Mouse (Mus musculus) hindbrain, postnatal 0 days (tissue): ENCODE measurements at regions not wholly inside any gene's neighbourhood (a gene's known extent, or its start where the extent isn't known, plus 50 kb on each side); places are given as distances from the start of the nearest gene placed in this dataset.

Experiments
- ATAC-seq: fragments of 200-750 bp; cut with Nextera tagmentation; 2 replicates; pipeline ENCODE4 v1.8.0; 2017; ENCODE audit warnings: mild to moderate bottlenecking, moderate TSS enrichment, moderate library complexity
- DNase-seq: peaks from one replicate; pipeline ENCODE4 v3.0.0-alpha.2; 2015; ENCODE audit warnings: low spot score
- H3K27ac ChIP-seq: fragments of 300-500 bp; sonication (generic); 2 replicates; pipeline ENCODE4 v1.5.1; 2014; ENCODE audit warnings: mild to moderate bottlenecking
- H3K27me3 ChIP-seq: fragments of 300-500 bp; sonication (generic); 2 replicates; pipeline ENCODE4 v1.6.1; 2014; ENCODE audit warnings: low read length, mixed read lengths; ENCODE audit not compliant: insufficient read depth
- H3K36me3 ChIP-seq: fragments of 300-500 bp; sonication (generic); 2 replicates; pipeline ENCODE4 v1.6.1; 2014; ENCODE audit warnings: low read length, mixed read lengths; ENCODE audit not compliant: insufficient read depth
- H3K4me1 ChIP-seq: fragments of 300-500 bp; sonication (generic); 2 replicates; pipeline ENCODE4 v1.6.1; 2014; ENCODE audit warnings: antibody characterized with exemption, low read length, mixed read lengths; ENCODE audit not compliant: insufficient read depth
- H3K4me2 ChIP-seq: fragments of 300-500 bp; sonication (generic); 2 replicates; pipeline ENCODE4 v1.6.1; 2014; ENCODE audit warnings: low read depth, mild to moderate bottlenecking, low read length, moderate library complexity, mixed read lengths
- H3K4me3 ChIP-seq: fragments of 300-500 bp; sonication (generic); 2 replicates; pipeline ENCODE4 v1.5.1; 2014; ENCODE audit warnings: low read length
- H3K9ac ChIP-seq: fragments of 300-500 bp; sonication (generic); replicated peaks from 2 replicates; pipeline ENCODE4 v1.6.1; 2014; ENCODE audit warnings: mild to moderate bottlenecking, low read length, moderate library complexity, mixed read lengths
- H3K9me3 ChIP-seq: fragments of 300-500 bp; sonication (generic); 2 replicates; pipeline ENCODE4 v1.6.1; 2016; ENCODE audit warnings: low read length, mixed read lengths
- CTCF ChIP-seq: IDR thresholded peaks from 2 replicates; pipeline ENCODE4 v1.5.1; 2016; ENCODE audit warnings: antibody characterized with exemption, control low read depth, low read depth
- WGBS: fragments of 180-500 bp; shearing (Covaris S2); extraction: QIAGEN DNeasy Blood & Tissue Kit; methylation state at CpG from one replicate; pipeline ENCODE4 v1.1.7; 2014; 5-methylcytosine and 5-hydroxymethylcytosine counted together

DNA sequence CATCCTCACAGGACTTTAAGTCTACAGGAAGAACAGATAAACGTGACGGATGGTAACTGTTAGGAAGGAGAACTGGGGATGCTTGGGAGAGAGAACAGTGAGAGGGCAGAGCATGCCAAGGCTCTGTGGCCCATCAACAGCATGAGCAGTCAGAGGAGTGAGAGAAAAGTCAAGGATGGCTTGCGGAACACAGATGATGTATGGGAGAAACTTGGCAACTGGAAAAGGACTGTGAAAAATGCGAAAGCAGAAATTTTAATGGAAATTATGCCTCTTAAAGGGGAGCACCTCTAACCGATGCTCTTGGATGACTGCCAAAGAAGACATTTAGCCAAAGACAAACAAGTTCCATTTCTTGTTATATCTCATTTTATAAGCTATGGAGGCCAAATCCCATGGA, 382.6 kb downstream of the Sorl1 start:
- Histone ChIP-seq H3K27me3 (no peaks in the 10 kb centered on the region), H3K4me1 (peaks cover 11% of the 10 kb centered on the region; the same call in 1 of the 2 replicates), H3K4me2 (no peak overlapping the region), H3K9ac (no peak overlapping the region), H3K27ac (no peak overlapping the region), H3K4me3 (no peak overlapping the region), H3K9me3 (no peaks in the 10 kb centered on the region), H3K36me3 (no peaks in the 10 kb centered on the region)
- no peak for TF ChIP-seq CTCF
- WGBS = 50% methylated on average over 5 of the region's 5 CpGs
- ATAC-seq (no peak), DNase-seq (peak; percentile 13)

DNA sequence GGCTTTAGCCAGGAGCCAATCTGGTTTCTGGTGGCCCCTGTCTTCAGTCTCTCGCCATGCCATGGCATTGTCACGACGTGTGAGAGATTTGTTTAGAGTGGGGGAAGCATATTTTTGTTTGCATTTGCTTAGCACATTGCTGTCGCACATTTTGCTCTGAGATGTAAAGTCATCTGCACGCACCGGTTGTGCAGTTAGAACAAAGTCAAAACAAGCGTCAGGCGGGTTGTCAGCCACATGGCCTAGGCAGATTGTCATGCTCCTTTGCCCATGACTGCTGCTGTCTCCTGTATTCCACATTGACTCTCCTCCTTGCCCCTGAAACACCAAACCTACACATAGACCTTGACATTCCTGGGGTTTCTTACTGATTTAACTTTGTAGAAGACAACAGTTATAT, 383.6 kb downstream of the Sorl1 start:
- Histone ChIP-seq H3K4me1 (peaks cover 12% of the 10 kb centered on the region; the same call in 1 of the 2 replicates), H3K27ac (no peak overlapping the region), H3K4me3 (no peak overlapping the region), H3K9ac (no peak overlapping the region), H3K36me3 (no peaks in the 10 kb centered on the region), H3K9me3 (no peaks in the 10 kb centered on the region), H3K4me2 (no peak overlapping the region), H3K27me3 (no peaks in the 10 kb centered on the region)
- no peak for TF ChIP-seq CTCF
- DNase-seq (no peak), ATAC-seq (no peak)
- WGBS = 94% methylated on average over 8 of the region's 8 CpGs

DNA sequence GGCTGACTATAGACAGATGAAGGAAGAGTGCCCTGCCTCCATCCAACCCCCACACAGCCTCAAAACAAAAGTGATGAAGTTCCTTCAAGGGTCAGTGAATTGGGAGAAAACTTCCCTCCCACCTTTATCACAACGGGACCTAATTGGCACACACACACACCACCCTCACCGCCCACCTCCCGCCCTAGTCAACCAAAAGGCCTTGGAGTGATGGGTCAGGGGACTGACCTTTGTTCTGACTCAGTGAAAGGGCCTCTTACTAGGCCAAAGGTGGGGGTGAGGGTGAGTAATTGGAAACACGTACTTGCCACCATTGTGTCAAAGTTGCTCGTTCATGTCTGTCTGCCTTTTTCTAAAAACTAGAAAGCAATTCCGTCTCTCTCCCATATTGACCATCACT, 386.4 kb downstream of the Sorl1 start:
- Histone ChIP-seq H3K27ac (peak overlapping the region; percentile 96), H3K36me3 (no peaks in the 10 kb centered on the region), H3K4me3 (no peak overlapping the region), H3K9ac (no peak overlapping the region), H3K4me1 (peaks cover 16% of the 10 kb centered on the region; the same call in 1 of the 2 replicates), H3K9me3 (no peaks in the 10 kb centered on the region), H3K27me3 (no peaks in the 10 kb centered on the region), H3K4me2 (no peak overlapping the region)
- 49% methylated on average over 6 of the region's 6 CpGs for WGBS
- no peak for ATAC-seq
- no peak for DNase-seq
- no peak for TF ChIP-seq CTCF

DNA sequence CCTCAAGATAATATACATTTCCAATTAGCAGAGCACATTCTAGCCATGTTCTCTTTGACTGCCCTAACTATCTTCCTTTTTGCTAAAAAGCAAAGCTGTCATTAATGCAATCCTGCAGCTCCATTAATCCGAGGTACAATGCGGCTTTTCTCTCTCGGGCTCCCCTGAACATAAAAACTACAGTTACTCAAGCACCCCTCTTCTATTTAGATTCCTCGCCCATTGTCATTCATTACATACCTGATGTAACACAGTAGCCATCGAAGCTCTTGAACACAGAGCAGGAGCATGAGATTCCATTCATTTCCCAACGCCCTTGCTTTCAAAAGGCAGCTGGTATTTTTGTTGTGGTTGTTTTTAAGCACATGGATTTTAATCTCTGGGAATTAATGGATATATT, 387.2 kb downstream of the Sorl1 start:
- Histone ChIP-seq H3K27me3 (no peaks in the 10 kb centered on the region), H3K36me3 (no peaks in the 10 kb centered on the region), H3K27ac (peak overlapping the region; percentile 96), H3K4me3 (peak overlapping the region; percentile 34), H3K4me2 (peak overlapping the region; percentile 70), H3K9me3 (no peaks in the 10 kb centered on the region), H3K9ac (peak overlapping the region; percentile 49), H3K4me1 (peaks cover 16% of the 10 kb centered on the region; the same call in 1 of the 2 replicates)
- ATAC-seq (no peak), DNase-seq (peak; percentile 28)
- TF ChIP-seq CTCF = no peak
- WGBS = 7% methylated on average over 6 of the region's 6 CpGs

DNA sequence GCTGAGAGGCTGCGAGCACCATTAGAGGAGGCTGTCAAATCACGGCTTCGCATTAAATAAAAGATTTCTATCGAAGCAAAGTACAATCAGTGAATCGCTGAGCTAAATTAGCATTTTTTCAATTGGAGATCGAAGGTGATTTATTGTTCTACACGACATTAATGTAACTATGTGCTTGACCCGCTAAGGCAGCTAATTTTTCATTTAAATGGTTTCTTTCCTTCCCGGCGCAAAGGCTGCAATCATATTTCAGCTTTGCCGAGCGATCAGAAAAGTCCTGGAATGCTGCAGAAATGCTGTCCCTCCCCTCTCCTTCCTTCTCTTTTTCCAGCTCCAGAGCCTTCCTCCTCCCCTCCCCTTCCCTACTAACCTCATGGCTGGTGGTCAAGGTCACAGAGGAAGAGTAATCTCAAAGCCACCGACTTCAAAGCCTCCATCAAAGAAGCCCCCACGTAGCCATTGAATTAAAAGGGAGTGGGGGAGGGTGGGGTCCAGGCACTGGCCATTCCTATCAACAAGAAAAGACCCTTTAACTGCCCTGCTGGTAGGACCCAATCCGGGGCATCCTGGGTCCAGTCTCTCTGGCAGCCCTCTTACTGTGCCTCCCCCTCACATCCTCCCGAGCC, 387.8 kb downstream of the Sorl1 start:
- WGBS = under 1% methylated on average over 16 of the region's 16 CpGs
- Histone ChIP-seq H3K27me3 (no peaks in the 10 kb centered on the region), H3K27ac (peak overlapping the region; percentile 96), H3K36me3 (no peaks in the 10 kb centered on the region), H3K9ac (peak overlapping the region; percentile 49), H3K4me3 (peak overlapping the region; percentile 34), H3K4me1 (peaks cover 16% of the 10 kb centered on the region; the same call in 1 of the 2 replicates), H3K9me3 (no peaks in the 10 kb centered on the region), H3K4me2 (peak overlapping the region; percentile 70)
- no peak for TF ChIP-seq CTCF
- ATAC-seq (peak; percentile 71), DNase-seq (peak; percentile 70)

DNA sequence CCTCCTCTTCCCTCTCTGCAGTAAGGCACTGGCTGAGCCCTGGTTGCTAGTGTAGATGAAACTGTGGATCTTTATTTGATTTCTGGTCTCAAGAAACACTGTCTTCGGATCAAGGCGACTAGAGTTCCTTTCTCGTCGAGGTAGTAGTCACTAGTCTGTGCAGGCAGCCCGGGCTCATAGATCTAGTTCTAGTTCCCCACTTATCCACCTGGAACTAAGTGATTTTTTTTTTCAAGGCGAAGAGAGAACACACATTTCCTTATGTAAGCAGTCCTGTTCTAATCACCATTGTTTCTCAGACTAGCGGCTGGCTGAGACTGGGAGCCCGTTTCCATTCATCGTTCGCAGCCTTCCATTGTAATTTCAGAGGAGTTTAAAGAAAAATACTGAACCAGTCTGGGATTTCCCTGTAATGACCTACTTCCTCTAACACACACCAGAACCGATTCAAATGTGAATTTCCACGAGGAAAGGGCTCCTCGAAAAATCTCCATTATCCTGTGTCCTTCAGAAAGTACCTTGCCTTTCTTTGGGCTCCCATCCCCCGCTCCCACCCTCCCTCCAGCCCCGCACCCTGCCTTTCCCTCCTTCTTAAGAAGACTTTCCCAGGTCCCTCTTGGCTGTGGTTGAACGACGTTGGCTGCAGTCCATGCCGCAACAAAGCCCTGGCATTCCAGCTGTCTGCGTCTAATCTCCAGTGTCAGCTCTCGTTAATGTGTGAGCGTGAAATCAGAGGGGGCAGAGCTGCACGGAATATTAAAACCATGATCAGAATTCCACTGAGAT, 388.5 kb downstream of the Sorl1 start:
- no peak; the same call in 1 of the 2 replicates for TF ChIP-seq CTCF
- DNase-seq (peak; percentile 94), ATAC-seq (peak; percentile 91)
- H3K4me2 ChIP-seq = peak overlapping the region; percentile 70
- H3K9me3 ChIP-seq = no peaks in the 10 kb centered on the region
- H3K27me3 ChIP-seq = no peaks in the 10 kb centered on the region
- under 1% methylated on average over 22 of the region's 22 CpGs for WGBS
- peak overlapping the region; percentile 49 for H3K9ac ChIP-seq
- peaks cover 16% of the 10 kb centered on the region; the same call in 1 of the 2 replicates for H3K4me1 ChIP-seq
- H3K27ac ChIP-seq = peak overlapping the region; percentile 96
- H3K4me3 ChIP-seq = peak overlapping the region; percentile 34
- no peaks in the 10 kb centered on the region for H3K36me3 ChIP-seq
